Mouse (Mus musculus): ENCODE measurements at regions not wholly inside any gene's neighbourhood (a gene's known extent, or its start where the extent isn't known, plus 50 kb on each side); places are given as distances from the start of the nearest gene placed in this dataset.

GRCm38 (mm10) chr5:96925943-96926342 lies 71.5 kb upstream of the Bmp2k start:
- TF ChIP-seq MYC (IDR thresholded peaks at IDR 0.05; ENCODE audit: low read depth, low read length) (no peak), NELFE (IDR thresholded peaks at IDR 0.05; ENCODE audit: low read depth, low read length) (no peak), TAL1 (IDR thresholded peaks at IDR 0.05; ENCODE audit: low read length) (no peak), MAX (IDR thresholded peaks at IDR 0.05; ENCODE audit: low read length) (no peak)
